Mouse (Mus musculus): ENCODE measurements around the gene Asb1. TPM values are rescaled to one million over a fixed set of nuclear protein-coding genes. Genes with fewer than 3 reads are reported as not detected.

The Asb1 gene
- polyA plus RNA-seq (2017; shearing (Covaris generic)): 7.1 TPM

DNA sequence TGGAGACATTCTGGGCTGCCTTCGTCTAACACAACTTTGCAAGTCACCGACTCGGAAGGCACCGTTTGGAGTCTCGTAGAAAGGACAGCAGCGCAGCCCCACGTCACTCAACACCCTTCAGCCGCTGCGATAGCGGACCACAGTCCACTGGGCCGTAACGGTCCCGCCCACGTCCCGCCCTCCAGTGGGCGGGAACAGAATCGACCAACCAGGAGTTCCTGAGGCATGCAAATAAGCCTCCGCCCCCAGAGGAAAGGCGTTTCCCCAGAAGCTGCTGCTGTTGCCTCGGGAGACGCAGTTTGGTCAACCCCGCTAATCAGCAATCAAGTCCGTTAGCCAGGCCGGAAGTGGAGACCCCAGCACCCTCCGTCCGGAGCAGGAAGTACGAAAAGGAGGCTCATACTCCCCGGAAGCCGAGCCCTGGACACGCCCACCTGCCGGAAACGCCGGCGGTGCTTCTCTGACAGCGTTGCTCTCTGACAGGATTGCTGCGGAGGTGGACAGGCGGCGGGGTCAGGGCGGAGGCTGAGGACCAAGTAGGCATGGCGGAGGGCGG lies at the start of gene Asb1:
Gene Asb1, plus strand, starts transcription at position 274 of the 556 bp plus-strand sequence.

DNA sequence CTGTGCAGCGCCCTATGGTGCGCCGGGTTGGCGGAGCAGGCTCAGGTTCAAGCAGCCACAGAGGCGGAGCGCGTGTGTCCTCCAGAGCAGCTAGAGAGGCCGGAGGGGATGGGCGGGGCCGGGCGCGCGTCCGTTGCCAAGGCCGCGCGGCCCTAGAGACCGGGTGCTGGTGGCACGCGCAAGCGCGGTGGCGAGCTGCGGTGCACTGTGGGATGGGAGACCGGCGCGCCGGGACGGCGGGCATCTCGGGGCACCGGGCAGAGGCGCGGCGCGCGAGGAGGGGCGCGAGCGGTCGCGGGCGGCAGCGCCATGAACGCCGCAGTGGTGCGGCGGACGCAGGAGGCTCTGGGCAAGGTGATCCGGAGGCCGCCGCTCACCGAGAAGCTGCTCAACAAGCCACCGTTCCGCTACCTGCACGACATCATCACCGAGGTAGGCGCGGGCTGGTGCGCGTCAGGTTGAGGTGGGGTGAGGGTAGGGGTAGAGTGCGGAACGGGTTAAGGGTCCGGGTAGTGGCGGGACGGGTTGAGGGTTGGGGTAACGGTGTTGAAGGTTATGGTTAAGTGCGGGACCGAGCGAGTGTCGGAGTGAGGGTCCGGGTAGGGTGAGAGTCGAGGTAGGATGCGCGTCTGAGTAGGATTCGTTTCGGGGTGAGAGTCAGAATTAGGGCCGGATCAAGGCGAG lies 45.7 kb upstream of the Asb1 start, which contains the start of gene Traf3ip1:
Gene Traf3ip1, plus strand, starts transcription at position 191 of the 684 bp plus-strand sequence.

Other genes starting within 250 kb of the Asb1 start
- 20.5 TPM for gene Scly, start 242.2 kb upstream of the Asb1 start, polyA plus RNA-seq (2017; shearing (Covaris generic))
- gene Espnl, start 218.5 kb upstream of the Asb1 start, polyA plus RNA-seq (2017; shearing (Covaris generic)): not detected
- not detected for gene Klhl30, start 189.5 kb upstream of the Asb1 start, polyA plus RNA-seq (2017; shearing (Covaris generic))
- gene Erfe, start 174.1 kb upstream of the Asb1 start, polyA plus RNA-seq (2017; shearing (Covaris generic)): not detected
- 90.1 TPM for gene Ilkap, start 141.7 kb upstream of the Asb1 start, polyA plus RNA-seq (2017; shearing (Covaris generic))
- gene Hes6, start 126.5 kb upstream of the Asb1 start, polyA plus RNA-seq (2017; shearing (Covaris generic)): 14.9 TPM
- 6.8 TPM for gene Per2, start 81.2 kb upstream of the Asb1 start, polyA plus RNA-seq (2017; shearing (Covaris generic))
- 3.5 TPM for gene Traf3ip1, start 45.9 kb upstream of the Asb1 start, polyA plus RNA-seq (2017; shearing (Covaris generic))

All from effector memory CD4-positive, alpha-beta T cell, adult 5 months (primary cell).